Mouse (Mus musculus): Measurements from ENCODE around the gene Anapc2.

- TF ChIP-seq CTCF (IDR thresholded peaks at IDR 0.05; ENCODE audit: borderline replicate concordance, insufficient read depth, low read depth, low read length) (peak; percentile 85), POLR2A (IDR thresholded peaks at IDR 0.05; ENCODE audit: borderline replicate concordance, insufficient read depth, low read length) (no peak)
Observed at GRCm38 (mm10) chr2:25278928-25279882, 6.9 kb downstream of the Anapc2 start.

Data from cerebellum, adult 2 months (tissue).